Mouse (Mus musculus) G1E-ER4 (cell line): ENCODE measurements around the gene Smc2. TPM values are rescaled to one million over a fixed set of nuclear protein-coding genes. Genes with fewer than 3 reads are reported as not detected.
A peak's percentile ranks its signal among the peaks of the same experiment; 100 is the strongest.
"Not testable (repeated sequence)": the region's sequence is repeated elsewhere in the genome, so short reads cannot be mapped to it uniquely, and the experiment has no call there.

ENCODE experiments used
- GATA1 ChIP-seq: IDR thresholded peaks from one replicate; pipeline ENCODE4 v1.8.0; 2012; ENCODE audit warnings: low read length, inconsistent platforms
- polyA plus RNA-seq: library from polyadenylated mRNA; stranded (reverse); fragments of >175 nt; gene quantifications from 2 replicates; pipeline ENCODE4 v1.2.3, GENCODE M21; 2012

Smc2 gene
- polyA plus RNA-seq: 16.7 and 16.8 TPM in 2 replicates

- no peak for TF ChIP-seq GATA1
These were observed at the start of gene Smc2 for GRCm38 (mm10) chr4:52438886-52439664. Smc2 (plus strand) TSS chr4:52439243.

- no peak for TF ChIP-seq GATA1
These were observed 27.5 kb upstream of the Smc2 start for GRCm38 (mm10) chr4:52411587-52411986.

- no peak for TF ChIP-seq GATA1
These were observed 15.4 kb upstream of the Smc2 start for GRCm38 (mm10) chr4:52423653-52424052.

- peak; percentile 37 for TF ChIP-seq GATA1
These were observed 9.5 kb upstream of the Smc2 start for GRCm38 (mm10) chr4:52429310-52430198.

- TF ChIP-seq GATA1: no peak
These were observed 615 bp upstream of the Smc2 start for GRCm38 (mm10) chr4:52438371-52438885.

GRCm38 (mm10) chr4:52459726-52460125 is 20.7 kb downstream of the Smc2 start:
- TF ChIP-seq GATA1: no peak

GRCm38 (mm10) chr4:52461321-52461720 is 22.3 kb downstream of the Smc2 start:
- TF ChIP-seq GATA1: no peak

- TF ChIP-seq GATA1: no peak
These were observed 34.4 kb downstream of the Smc2 start for GRCm38 (mm10) chr4:52473431-52473830.

- TF ChIP-seq GATA1: no peak
These were observed 48.4 kb downstream of the Smc2 start for GRCm38 (mm10) chr4:52487486-52487885.

- not testable (repeated sequence) for TF ChIP-seq GATA1
These were observed 58.1 kb downstream of the Smc2 start, which contains the start of gene Vma21-ps for GRCm38 (mm10) chr4:52497144-52497543. Vma21-ps (minus strand) TSS chr4:52497244.

GRCm38 (mm10) chr4:52517580-52517979 is 78.5 kb downstream of the Smc2 start:
- TF ChIP-seq GATA1: no peak

GRCm38 (mm10) chr4:52519301-52519700 is 80.3 kb downstream of the Smc2 start:
- no peak for TF ChIP-seq GATA1

- TF ChIP-seq GATA1: no peak
These were observed 87.4 kb downstream of the Smc2 start for GRCm38 (mm10) chr4:52526464-52526863.

GRCm38 (mm10) chr4:52530636-52531035 is 91.6 kb downstream of the Smc2 start:
- no peak for TF ChIP-seq GATA1

Other genes with a start within 250 kb of the Smc2 start
- not detected in 2 replicates for gene Vma21-ps, start 58.0 kb downstream of the Smc2 start, polyA plus RNA-seq
- not detected in 2 replicates for gene Toporsl, start 157.0 kb downstream of the Smc2 start, polyA plus RNA-seq